Comparison of ENCODE assay signal across 30 mouse cellular contexts in genomic region chr9:97408142-97408541, GRCm38 (mm10). TPM values are rescaled to one million over a fixed set of nuclear protein-coding genes. Genes with fewer than 3 reads are reported as not detected.
DNase-seq lines count a peak whose midpoint lies in the region; ATAC-seq and TF ChIP-seq lines count a peak whose summit lies in the region.
"Had no signal": no experiment of that assay in that cellular context is flagged by ENCODE, and none has a peak within 500 bp of the region (broad histone marks: within the 10 kb centered on the region; RNA-seq: fewer than 3 reads in every experiment).

No protein-coding gene starts in this region.

- no peak for ATAC-seq in embryonic facial prominence, embryonic 11.5 days (replicated peaks; ENCODE audit: insufficient number of reproducible peaks, low FRiP score, low TSS enrichment, low read depth)
- ATAC-seq in kidney, postnatal 0 days (replicated peaks; ENCODE audit: low FRiP score, low read depth), result no peak
- ATAC-seq in midbrain, embryonic 14.5 days (ENCODE audit: low FRiP score, low TSS enrichment), result no peak
- ATAC-seq in midbrain, embryonic 13.5 days, result no peak
- no peak for ATAC-seq in liver, embryonic 12.5 days
- ATAC-seq: forebrain, embryonic 16.5 days; inflammation-experienced regulatory T-cells, adult 6 months; liver, postnatal 0 days had no signal

- H3K36me3 ChIP-seq in embryonic facial prominence, embryonic 11.5 days (replicated peaks; ENCODE audit: control insufficient read depth, insufficient read depth, low read depth, low read length), result no peaks in the 10 kb centered on the region
- no peaks in the 10 kb centered on the region for H3K36me3 ChIP-seq in embryonic facial prominence, embryonic 10.5 days (replicated peaks)
- no peaks in the 10 kb centered on the region for H3K36me3 ChIP-seq in kidney, postnatal 0 days (ENCODE audit: insufficient read depth, low read length)
- no peaks in the 10 kb centered on the region for H3K36me3 ChIP-seq in midbrain, embryonic 14.5 days (ENCODE audit: control insufficient read depth, insufficient read depth, low read length)
- H3K36me3 ChIP-seq in midbrain, embryonic 13.5 days, result no peaks in the 10 kb centered on the region
- H3K36me3 ChIP-seq in liver, embryonic 12.5 days, result no peaks in the 10 kb centered on the region
- H3K36me3 ChIP-seq: heart, embryonic 12.5 days; limb, embryonic 13.5 days; midbrain, embryonic 10.5 days had no signal

- DNase-seq in embryonic facial prominence, embryonic 11.5 days (ENCODE audit: low spot score), result peak; percentile 10
- DNase-seq in embryonic facial prominence, embryonic 10.5 days (ENCODE audit: low spot score), result no peak
- peak; percentile 1 for DNase-seq in kidney, postnatal 0 days (ENCODE audit: low spot score)
- DNase-seq in kidney, postnatal 36 days, result no peak
- peak; percentile 21 for DNase-seq in midbrain, embryonic 14.5 days
- DNase-seq: adrenal gland, postnatal 10 days; cerebellum, adult 11-12 months; cerebellum, postnatal 10 days; heart, adult 2 months; heart, postnatal 4 days; kidney, adult 2 months; layer of hippocampus, adult 9-11 months; liver, postnatal 0 days had no signal

- H3K4me2 ChIP-seq in embryonic facial prominence, embryonic 11.5 days (ENCODE audit: low read depth, low read length), result no peak overlapping the region
- H3K4me2 ChIP-seq in kidney, postnatal 0 days (ENCODE audit: low read length), result no peak overlapping the region
- no peak overlapping the region for H3K4me2 ChIP-seq in midbrain, embryonic 14.5 days (ENCODE audit: low read length)
- no peak overlapping the region for H3K4me2 ChIP-seq in midbrain, embryonic 13.5 days (replicated peaks)
- H3K4me2 ChIP-seq in liver, embryonic 12.5 days, result no peak overlapping the region
- H3K4me2 ChIP-seq: heart, embryonic 12.5 days; hindbrain, embryonic 14.5 days; limb, embryonic 13.5 days; liver, embryonic 11.5 days had no signal

- no peak overlapping the region for H3K4me3 ChIP-seq in embryonic facial prominence, embryonic 11.5 days (ENCODE audit: low read depth, low read length)
- H3K4me3 ChIP-seq in embryonic facial prominence, embryonic 10.5 days, result no peak overlapping the region
- H3K4me3 ChIP-seq in kidney, postnatal 0 days (replicated peaks; ENCODE audit: low read depth, low read length), result no peak overlapping the region
- H3K4me3 ChIP-seq in midbrain, embryonic 14.5 days (replicated peaks; ENCODE audit: low read depth, low read length), result no peak overlapping the region
- H3K4me3 ChIP-seq in midbrain, embryonic 13.5 days (replicated peaks), result no peak overlapping the region
- no peak overlapping the region for H3K4me3 ChIP-seq in liver, embryonic 12.5 days
- H3K4me3 ChIP-seq: heart, adult 2 months; heart, embryonic 12.5 days; limb, embryonic 13.5 days; midbrain, embryonic 10.5 days had no signal

- H3K9me3 ChIP-seq in embryonic facial prominence, embryonic 11.5 days (replicated peaks; ENCODE audit: control insufficient read depth, low read length), result no peaks in the 10 kb centered on the region
- no peaks in the 10 kb centered on the region for H3K9me3 ChIP-seq in embryonic facial prominence, embryonic 10.5 days
- no peaks in the 10 kb centered on the region for H3K9me3 ChIP-seq in kidney, postnatal 0 days (replicated peaks; ENCODE audit: low read length)
- no peaks in the 10 kb centered on the region for H3K9me3 ChIP-seq in midbrain, embryonic 14.5 days (ENCODE audit: control insufficient read depth, low read length)
- H3K9me3 ChIP-seq in midbrain, embryonic 13.5 days, result peaks cover 3% of the 10 kb centered on the region; the same call in 1 of the 2 replicates
- no peaks in the 10 kb centered on the region for H3K9me3 ChIP-seq in liver, embryonic 12.5 days (replicated peaks)
- H3K9me3 ChIP-seq: limb, embryonic 13.5 days; midbrain, embryonic 10.5 days had no signal

- H3K27ac ChIP-seq in embryonic facial prominence, embryonic 11.5 days (replicated peaks; ENCODE audit: low read depth, low read length), result no peak overlapping the region
- no peak overlapping the region for H3K27ac ChIP-seq in embryonic facial prominence, embryonic 10.5 days (replicated peaks)
- H3K27ac ChIP-seq in kidney, postnatal 0 days, result no peak overlapping the region
- no peak overlapping the region for H3K27ac ChIP-seq in midbrain, embryonic 14.5 days (replicated peaks; ENCODE audit: low read depth, low read length)
- no peak overlapping the region for H3K27ac ChIP-seq in midbrain, embryonic 13.5 days
- no peak overlapping the region for H3K27ac ChIP-seq in liver, embryonic 12.5 days
- H3K27ac ChIP-seq: heart, adult 2 months; hindbrain, embryonic 14.5 days; limb, embryonic 13.5 days; midbrain, embryonic 10.5 days had no signal

- no peak overlapping the region for H3K9ac ChIP-seq in embryonic facial prominence, embryonic 11.5 days (replicated peaks; ENCODE audit: low read length)
- H3K9ac ChIP-seq in kidney, postnatal 0 days (ENCODE audit: low read depth, low read length), result no peak overlapping the region
- H3K9ac ChIP-seq in midbrain, embryonic 14.5 days (replicated peaks; ENCODE audit: low read length), result no peak overlapping the region
- no peak overlapping the region for H3K9ac ChIP-seq in midbrain, embryonic 13.5 days (replicated peaks)
- H3K9ac ChIP-seq in liver, embryonic 12.5 days, result no peak overlapping the region
- H3K9ac ChIP-seq: heart, embryonic 12.5 days; hindbrain, embryonic 14.5 days; limb, embryonic 13.5 days; liver, postnatal 0 days had no signal

- 63% methylated on average over 2 of the region's 2 CpGs for WGBS in embryonic facial prominence, embryonic 11.5 days
- 76% methylated on average over 2 of the region's 2 CpGs for WGBS in embryonic facial prominence, embryonic 10.5 days
- WGBS in kidney, postnatal 0 days, result 81% methylated on average over 2 of the region's 2 CpGs
- WGBS in midbrain, embryonic 14.5 days, result 88% methylated on average over 2 of the region's 2 CpGs
- WGBS in midbrain, embryonic 13.5 days, result 89% methylated on average over 2 of the region's 2 CpGs
- 74% methylated on average over 2 of the region's 2 CpGs for WGBS in liver, embryonic 12.5 days (ENCODE audit: insufficient replicate concordance)

- no peaks in the 10 kb centered on the region for H3K4me1 ChIP-seq in embryonic facial prominence, embryonic 11.5 days (ENCODE audit: control insufficient read depth, insufficient read depth, low read length)
- peaks cover 3% of the 10 kb centered on the region; the same call in 1 of the 2 replicates for H3K4me1 ChIP-seq in embryonic facial prominence, embryonic 10.5 days
- H3K4me1 ChIP-seq in kidney, postnatal 0 days (replicated peaks; ENCODE audit: insufficient read depth, low read length), result no peaks in the 10 kb centered on the region
- H3K4me1 ChIP-seq in midbrain, embryonic 14.5 days (ENCODE audit: control insufficient read depth, insufficient read depth, low read length), result no peaks in the 10 kb centered on the region
- no peaks in the 10 kb centered on the region for H3K4me1 ChIP-seq in midbrain, embryonic 13.5 days (replicated peaks)
- no peaks in the 10 kb centered on the region for H3K4me1 ChIP-seq in liver, embryonic 12.5 days
- H3K4me1 ChIP-seq: heart, embryonic 12.5 days; limb, embryonic 13.5 days; midbrain, embryonic 10.5 days had no signal

- H3K27me3 ChIP-seq in embryonic facial prominence, embryonic 11.5 days (ENCODE audit: control insufficient read depth, insufficient read depth, low read length), result no peaks in the 10 kb centered on the region
- no peaks in the 10 kb centered on the region for H3K27me3 ChIP-seq in embryonic facial prominence, embryonic 10.5 days (replicated peaks; ENCODE audit: low read depth, poor library complexity, severe bottlenecking)
- no peaks in the 10 kb centered on the region for H3K27me3 ChIP-seq in kidney, postnatal 0 days (ENCODE audit: insufficient read depth, low read length)
- H3K27me3 ChIP-seq in midbrain, embryonic 14.5 days (ENCODE audit: control insufficient read depth, insufficient read depth, low read length), result no peaks in the 10 kb centered on the region
- no peaks in the 10 kb centered on the region for H3K27me3 ChIP-seq in midbrain, embryonic 13.5 days
- no peaks in the 10 kb centered on the region for H3K27me3 ChIP-seq in liver, embryonic 12.5 days (replicated peaks)
- H3K27me3 ChIP-seq: CH12.LX; heart, embryonic 12.5 days; limb, embryonic 13.5 days had no signal

- TF ChIP-seq CTCF in kidney, postnatal 0 days (IDR thresholded peaks at IDR 0.05; ENCODE audit: low read depth), result peak; percentile 33; the same call in 1 of the 2 replicates

RNA-seq across cellular contexts. Expression of gene Trim42, which starts 38.4 kb away (rescaled TPM):
- not detected in 2 replicates for polyA plus RNA-seq in embryonic facial prominence, embryonic 11.5 days (2014; fragmentation: Nextera tagmentation; extraction: Ambion mirVana)
- polyA plus RNA-seq in embryonic facial prominence, embryonic 10.5 days (2016; fragmentation: Nextera tagmentation; extraction: Ambion mirVana), result not detected in 2 replicates
- not detected in 2 replicates for polyA plus RNA-seq in kidney, postnatal 0 days (2015; fragmentation: Nextera tagmentation; extraction: Ambion mirVana)
- polyA plus RNA-seq in midbrain, embryonic 14.5 days (2014; fragmentation: Nextera tagmentation; extraction: Ambion mirVana), result not detected in 2 replicates
- polyA plus RNA-seq in midbrain, embryonic 13.5 days (2015; fragmentation: Nextera tagmentation; extraction: Ambion mirVana), result not detected in 2 replicates
- not detected in 2 replicates for polyA plus RNA-seq in liver, embryonic 12.5 days (2016; fragmentation: Nextera tagmentation; extraction: Ambion mirVana)
- polyA plus RNA-seq: C2C12; forebrain, embryonic 16.5 days; heart, adult 2 months; heart, embryonic 12.5 days; heart, postnatal 0 days; hindbrain, embryonic 14.5 days; inflammation-experienced regulatory T-cells, adult 6 months; kidney, adult 2 months; kidney, embryonic 16.5 days; large intestine, adult 2 months; limb, embryonic 13.5 days; liver, embryonic 11.5 days; liver, postnatal 0 days; midbrain, embryonic 10.5 days; neural tube, embryonic 14.5 days; thymus, postnatal 0 days; urinary bladder, adult 2 months had no signal

Comparison
In these comparisons a context has a peak if more than half of its experiments do, and no peak if none do; other contexts are left out.
1. DNase-seq: peak in embryonic facial prominence, embryonic 11.5 days (single experiment), kidney, postnatal 0 days (single experiment) and midbrain, embryonic 14.5 days (single experiment); none in embryonic facial prominence, embryonic 10.5 days (single experiment) and kidney, postnatal 36 days (0 of 2).